Mouse (Mus musculus): Measurements from ENCODE around the gene Zbtb7b. TPM values are rescaled to one million over a fixed set of nuclear protein-coding genes. Genes with fewer than 3 reads are reported as not detected.

Zbtb7b gene
- 3.7 and 5.4 TPM in 2 replicates for total RNA-seq (2014; rRNA removed)
- 0.73 and 0.82 TPM in 2 replicates for polyA plus RNA-seq (2015; fragmentation: Nextera tagmentation; extraction: Ambion mirVana)

- TF ChIP-seq CTCF (IDR thresholded peaks at IDR 0.05; ENCODE audit: low read depth) = peak; percentile 42
- DNase-seq (ENCODE audit: low spot score) (peak; percentile 70), ATAC-seq (peak; percentile 46)
- H3K27ac ChIP-seq = peak within 1 kb of the TSS; percentile 77; the same call in 1 of the 2 replicates
- peaks cover 41% of the 10 kb centered on the region for H3K4me1 ChIP-seq (ENCODE audit: insufficient read depth, low read length)
- peak within 1 kb of the TSS; percentile 47 for H3K9ac ChIP-seq (replicated peaks; ENCODE audit: low read length)
- no peaks in the 10 kb centered on the region for H3K27me3 ChIP-seq (ENCODE audit: insufficient read depth, low read length)
- peak within 1 kb of the TSS; percentile 100 for H3K4me2 ChIP-seq (ENCODE audit: low read depth, low read length)
- H3K4me3 ChIP-seq (ENCODE audit: low read length) = peak within 1 kb of the TSS; percentile 48
- 0% methylated on average over 40 of the region's 42 CpGs for WGBS
- H3K36me3 ChIP-seq (ENCODE audit: insufficient read depth, low read length) = no peaks in the 10 kb centered on the region
- no peaks in the 10 kb centered on the region for H3K9me3 ChIP-seq (ENCODE audit: low read length)
Measured at GRCm38 (mm10) chr3:89394006-89394893, at the start of gene Zbtb7b. Gene Zbtb7b (minus strand): TSS chr3:89394776.

DNA sequence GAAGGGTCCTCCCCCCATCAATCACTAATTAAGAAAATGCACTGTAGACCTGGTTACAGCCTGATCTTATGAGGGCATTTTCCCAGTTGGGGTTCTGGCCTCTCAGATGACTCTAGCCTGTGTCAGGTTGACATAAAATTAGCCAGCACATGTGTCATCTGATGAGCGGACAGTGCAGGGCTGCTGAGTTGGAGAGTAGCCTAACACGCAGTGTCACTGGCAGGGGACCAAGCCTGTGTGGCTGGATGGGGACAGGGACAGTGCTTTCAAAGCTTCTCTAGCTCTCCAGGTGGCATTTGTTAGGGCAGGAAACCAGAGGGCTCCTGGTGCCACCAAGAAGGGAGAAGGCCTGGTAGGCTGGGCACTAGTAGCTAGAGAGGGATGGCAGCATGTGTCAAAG is 46.1 kb upstream of the Zbtb7b start:
- Histone ChIP-seq H3K27ac (no peak overlapping the region), H3K36me3 (ENCODE audit: insufficient read depth, low read length) (no peaks in the 10 kb centered on the region; the same call in 1 of the 2 replicates), H3K4me1 (ENCODE audit: insufficient read depth, low read length) (peaks cover 6% of the 10 kb centered on the region; the same call in 1 of the 2 replicates), H3K27me3 (ENCODE audit: insufficient read depth, low read length) (no peaks in the 10 kb centered on the region), H3K4me2 (ENCODE audit: low read depth, low read length) (no peak overlapping the region), H3K9ac (replicated peaks; ENCODE audit: low read length) (no peak overlapping the region), H3K4me3 (ENCODE audit: low read length) (no peak overlapping the region), H3K9me3 (ENCODE audit: low read length) (no peaks in the 10 kb centered on the region)
- no peak for ATAC-seq
- DNase-seq (ENCODE audit: low spot score) = no peak
- no peak for TF ChIP-seq CTCF (IDR thresholded peaks at IDR 0.05; ENCODE audit: low read depth)
- WGBS = 74% methylated on average over 2 of the region's 2 CpGs

- H3K4me3 ChIP-seq (ENCODE audit: low read length) = peak overlapping the region; percentile 29
- ATAC-seq = peak; percentile 65
- peak overlapping the region; percentile 52 for H3K4me2 ChIP-seq (ENCODE audit: low read depth, low read length)
- TF ChIP-seq CTCF (IDR thresholded peaks at IDR 0.05; ENCODE audit: low read depth) = no peak
- 23% methylated on average over 5 of the region's 5 CpGs for WGBS
- no peaks in the 10 kb centered on the region for H3K9me3 ChIP-seq (ENCODE audit: low read length)
- H3K9ac ChIP-seq (replicated peaks; ENCODE audit: low read length) = peak overlapping the region; percentile 18; the same call in 1 of the 2 replicates
- peak; percentile 45 for DNase-seq (ENCODE audit: low spot score)
- peaks cover 6% of the 10 kb centered on the region; the same call in 1 of the 2 replicates for H3K4me1 ChIP-seq (ENCODE audit: insufficient read depth, low read length)
- H3K27me3 ChIP-seq (ENCODE audit: insufficient read depth, low read length) = no peaks in the 10 kb centered on the region
- peak overlapping the region; percentile 66 for H3K27ac ChIP-seq
- peaks cover 28% of the 10 kb centered on the region for H3K36me3 ChIP-seq (ENCODE audit: insufficient read depth, low read length)
Measured at GRCm38 (mm10) chr3:89437269-89437668, 42.7 kb upstream of the Zbtb7b start.

DNA sequence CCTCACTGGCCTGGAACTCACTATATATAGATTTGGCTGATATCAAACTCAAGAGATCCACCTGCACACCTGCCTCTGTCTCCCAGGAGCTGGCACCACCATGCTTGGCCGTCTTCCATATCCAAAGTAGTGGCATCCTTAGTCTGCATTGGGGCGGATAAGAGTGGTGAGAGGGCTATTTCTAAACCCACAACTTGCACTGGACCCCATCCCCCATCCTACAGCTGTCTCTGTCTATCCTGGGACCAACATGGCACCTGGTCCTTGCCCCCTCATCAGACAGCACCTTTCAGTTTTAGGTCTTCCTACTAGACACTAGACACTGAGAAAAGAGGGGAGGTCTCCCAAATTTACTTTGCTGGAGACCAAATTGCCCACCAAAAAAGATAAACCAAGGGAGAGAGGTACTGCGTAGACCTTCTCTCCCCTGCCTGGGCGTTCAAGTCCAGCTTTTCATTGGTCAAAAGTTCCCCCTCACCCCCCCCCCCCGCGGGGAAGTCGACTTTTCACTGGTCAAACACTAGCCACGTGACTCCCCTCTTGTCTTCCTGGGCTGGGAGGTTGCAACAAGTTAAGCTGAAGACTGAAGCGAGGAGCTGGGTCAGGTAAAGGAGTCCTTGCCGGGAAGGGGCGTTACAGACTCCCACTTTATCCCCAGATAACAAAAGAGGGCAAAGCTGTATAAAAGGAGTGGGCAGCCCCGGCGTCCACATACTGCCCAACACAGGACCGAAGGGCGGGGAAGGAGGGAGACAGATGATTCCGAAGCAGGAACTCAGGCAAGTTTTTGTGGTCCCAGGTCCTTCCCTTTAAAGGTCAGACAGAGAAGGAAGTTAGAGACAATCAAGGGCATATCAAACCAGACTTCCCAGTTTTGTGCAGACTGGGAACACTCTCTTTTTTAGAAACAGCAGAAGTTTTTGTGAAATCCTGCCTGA is 41.9 kb upstream of the Zbtb7b start, which contains the start of gene Pbxip1:
Gene Pbxip1, plus strand, starts transcription at position 531 of the 938 bp plus-strand sequence.
- TF ChIP-seq CTCF (IDR thresholded peaks at IDR 0.05; ENCODE audit: low read depth) = no peak
- Histone ChIP-seq H3K36me3 (ENCODE audit: insufficient read depth, low read length) (peaks cover 28% of the 10 kb centered on the region), H3K9me3 (ENCODE audit: low read length) (no peaks in the 10 kb centered on the region), H3K27ac (peak within 1 kb of the TSS; percentile 66), H3K4me2 (ENCODE audit: low read depth, low read length) (peak within 1 kb of the TSS; percentile 52), H3K4me3 (ENCODE audit: low read length) (peak within 1 kb of the TSS; percentile 29), H3K9ac (replicated peaks; ENCODE audit: low read length) (peak within 1 kb of the TSS; percentile 18), H3K27me3 (ENCODE audit: insufficient read depth, low read length) (no peaks in the 10 kb centered on the region), H3K4me1 (ENCODE audit: insufficient read depth, low read length) (peaks cover 9% of the 10 kb centered on the region)
- DNase-seq (ENCODE audit: low spot score) (peak; percentile 60), ATAC-seq (peak; percentile 73)
- WGBS = 4% methylated on average over 16 of the region's 16 CpGs

- H3K4me2 ChIP-seq (ENCODE audit: low read depth, low read length) = no peak overlapping the region
- DNase-seq (ENCODE audit: low spot score) = no peak
- H3K9me3 ChIP-seq (ENCODE audit: low read length) = no peaks in the 10 kb centered on the region
- H3K27ac ChIP-seq = no peak overlapping the region; the same call in 1 of the 2 replicates
- no peak for TF ChIP-seq CTCF (IDR thresholded peaks at IDR 0.05; ENCODE audit: low read depth)
- no peak overlapping the region for H3K9ac ChIP-seq (replicated peaks; ENCODE audit: low read length)
- H3K4me3 ChIP-seq (ENCODE audit: low read length) = no peak overlapping the region
- H3K36me3 ChIP-seq (ENCODE audit: insufficient read depth, low read length) = peaks cover 28% of the 10 kb centered on the region
- no peaks in the 10 kb centered on the region for H3K27me3 ChIP-seq (ENCODE audit: insufficient read depth, low read length)
- peaks cover 15% of the 10 kb centered on the region for H3K4me1 ChIP-seq (ENCODE audit: insufficient read depth, low read length)
- ATAC-seq = no peak
- 57% methylated on average over 7 of the region's 7 CpGs for WGBS
Measured at GRCm38 (mm10) chr3:89435041-89435440, 40.5 kb upstream of the Zbtb7b start.

GRCm38 (mm10) chr3:89434532-89434931 is 40.0 kb upstream of the Zbtb7b start:
- DNase-seq (ENCODE audit: low spot score) = no peak
- no peak overlapping the region for H3K4me2 ChIP-seq (ENCODE audit: low read depth, low read length)
- peaks cover 28% of the 10 kb centered on the region for H3K36me3 ChIP-seq (ENCODE audit: insufficient read depth, low read length)
- no peaks in the 10 kb centered on the region for H3K27me3 ChIP-seq (ENCODE audit: insufficient read depth, low read length)
- H3K9ac ChIP-seq (replicated peaks; ENCODE audit: low read length) = no peak overlapping the region
- no peak overlapping the region for H3K27ac ChIP-seq
- H3K4me3 ChIP-seq (ENCODE audit: low read length) = no peak overlapping the region
- TF ChIP-seq CTCF (IDR thresholded peaks at IDR 0.05; ENCODE audit: low read depth) = no peak
- WGBS = 77% methylated on average over 11 of the region's 11 CpGs
- no peak for ATAC-seq
- H3K9me3 ChIP-seq (ENCODE audit: low read length) = no peaks in the 10 kb centered on the region
- H3K4me1 ChIP-seq (ENCODE audit: insufficient read depth, low read length) = peaks cover 15% of the 10 kb centered on the region
